ENCODE assay signal across 19 mouse cellular contexts in the genomic region with DNA sequence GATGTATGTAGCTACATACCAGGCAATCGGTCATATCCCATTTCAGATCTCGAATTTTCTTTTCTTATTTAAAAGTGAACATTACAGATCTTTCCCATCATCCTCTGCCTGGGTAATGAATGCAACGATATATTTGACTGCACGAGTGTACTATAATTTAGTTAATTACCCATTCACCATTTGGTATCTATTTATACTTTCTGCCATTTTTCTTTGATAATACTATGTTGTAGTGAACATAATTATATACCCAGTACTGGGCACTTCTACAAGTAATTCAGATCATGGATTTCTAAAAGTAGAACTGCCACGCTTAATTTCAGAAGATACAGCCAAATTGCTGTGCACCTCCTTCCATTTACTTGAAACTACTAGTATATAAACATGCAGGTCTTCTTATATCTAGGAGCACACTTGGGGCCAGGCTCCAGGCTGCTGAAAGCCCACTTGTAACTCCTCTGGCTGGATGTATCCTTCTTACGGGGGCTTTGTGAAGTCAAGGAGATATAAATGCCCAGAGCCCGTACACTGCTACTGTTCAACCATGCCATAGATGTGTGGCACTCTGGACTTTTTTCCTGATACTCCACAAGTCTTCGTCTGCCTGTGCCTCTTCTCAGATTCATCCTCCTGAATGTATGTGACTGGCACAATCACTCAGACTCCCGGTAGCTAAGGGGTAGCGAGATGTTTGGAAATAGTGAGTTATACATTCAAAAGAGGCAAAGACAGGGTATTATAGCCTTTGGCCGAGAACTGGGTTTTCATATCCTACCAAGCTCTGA.
"Had no signal": no experiment of that assay in that cellular context is flagged by ENCODE, and none has a peak within 500 bp of the region (broad histone marks: within the 10 kb centered on the region; RNA-seq: fewer than 3 reads in every experiment).

No protein-coding gene starts in this region.

- H3K9ac ChIP-seq: liver, embryonic 14.5 days; lung, embryonic 15.5 days; midbrain, embryonic 15.5 days; neural tube, embryonic 12.5 days; neural tube, embryonic 15.5 days; stomach, embryonic 15.5 days had no signal

- H3K4me1 ChIP-seq: lung, embryonic 15.5 days; megakaryocyte, embryonic 14.5 days; midbrain, embryonic 15.5 days; neural tube, embryonic 12.5 days; neural tube, embryonic 15.5 days; stomach, embryonic 15.5 days had no signal

- H3K27me3 ChIP-seq: lung, embryonic 15.5 days; midbrain, embryonic 15.5 days; neural tube, embryonic 12.5 days; neural tube, embryonic 15.5 days; stomach, embryonic 15.5 days had no signal

- H3K36me3 ChIP-seq: lung, embryonic 15.5 days; midbrain, embryonic 10.5 days; midbrain, embryonic 15.5 days; neural tube, embryonic 12.5 days; neural tube, embryonic 15.5 days; stomach, embryonic 15.5 days had no signal

- H3K4me3 ChIP-seq: layer of hippocampus, adult 2 months; lung, embryonic 15.5 days; megakaryocyte, embryonic 14.5 days; midbrain, embryonic 10.5 days; midbrain, embryonic 15.5 days; neural tube, embryonic 12.5 days; neural tube, embryonic 15.5 days; stomach, embryonic 15.5 days had no signal

- DNase-seq: kidney, adult 9 months; kidney, postnatal 14 days; layer of hippocampus, adult 9-11 months; lung, adult 18-20 months; lung, postnatal 10 days; lung, postnatal 36 days; right cerebral cortex, adult 18-20 months; right cerebral cortex, postnatal 14 days; right cerebral cortex, postnatal 4 days; thymus, postnatal 25 days had no signal

- ATAC-seq: midbrain, embryonic 15.5 days had no signal

- H3K4me2 ChIP-seq: lung, embryonic 15.5 days; midbrain, embryonic 15.5 days; neural tube, embryonic 12.5 days; neural tube, embryonic 15.5 days; stomach, embryonic 15.5 days had no signal

- H3K9me3 ChIP-seq: lung, embryonic 15.5 days; midbrain, embryonic 15.5 days; neural tube, embryonic 12.5 days; neural tube, embryonic 15.5 days; stomach, embryonic 15.5 days had no signal

- H3K27ac ChIP-seq: layer of hippocampus, adult 2 months; liver, embryonic 14.5 days; lung, embryonic 15.5 days; midbrain, embryonic 10.5 days; midbrain, embryonic 15.5 days; neural tube, embryonic 12.5 days; neural tube, embryonic 15.5 days; stomach, embryonic 15.5 days had no signal
